Mouse (Mus musculus) megakaryocyte-erythroid progenitor cell, adult 5 weeks (primary cell): ENCODE data around the gene Cox5b. TPM values are rescaled to one million over a fixed set of nuclear protein-coding genes. Genes with fewer than 3 reads are reported as not detected.

Source experiments
- polyA plus RNA-seq: library from polyadenylated mRNA; stranded (reverse); fragments of >175 nt; gene quantifications from 2 replicates; pipeline ENCODE4 v1.2.3, GENCODE M21; 2012

The Cox5b gene
- polyA plus RNA-seq = 1,724 and 1,930 TPM in 2 replicates

GRCm38 (mm10) chr1:36691271-36692155, at the start of gene Cox5b:
Gene Cox5b, plus strand, starts transcription at chr1:36691449.

GRCm38 (mm10) chr1:36682620-36683355, 8.5 kb upstream of the Cox5b start, which contains the start of gene Fam178b:
Gene Fam178b, minus strand, starts transcription at chr1:36683183.

GRCm38 (mm10) chr1:36709854-36710280, 18.6 kb downstream of the Cox5b start, which contains the start of gene 4933424G06Rik:
Gene 4933424G06Rik, plus strand, starts transcription at chr1:36710149.

DNA sequence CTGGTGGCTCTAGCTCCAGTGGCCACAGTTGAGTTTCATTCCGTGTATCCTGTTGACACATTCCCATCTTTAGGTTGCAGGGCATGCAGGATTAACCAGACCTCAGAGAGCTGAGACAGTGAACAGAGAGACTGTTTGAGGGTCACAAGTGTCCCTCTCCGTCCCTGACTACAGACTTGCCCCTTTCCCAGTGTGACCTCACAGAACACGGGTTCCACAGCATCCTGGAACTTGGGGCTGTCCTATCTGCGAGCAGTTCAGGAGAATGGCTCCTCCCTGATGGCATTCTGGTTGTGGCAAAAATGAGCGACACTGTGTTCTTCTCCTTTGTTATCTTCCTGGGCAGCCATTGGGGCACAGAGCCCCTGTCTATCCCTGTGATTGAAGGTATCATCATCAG, 23.1 kb downstream of the Cox5b start, which contains the start of gene Actr1b:
Gene Actr1b (minus strand): TSS at position 112 of the 400 bp plus-strand sequence.

Other genes starting within 250 kb of the Cox5b start
- gene Lman2l, start 246.2 kb upstream of the Cox5b start, polyA plus RNA-seq = 10.3 and 14.2 TPM in 2 replicates
- 7.3 and 7.8 TPM in 2 replicates for gene Cnnm4, start 219.8 kb upstream of the Cox5b start, polyA plus RNA-seq
- gene Cnnm3, start 179.6 kb upstream of the Cox5b start, polyA plus RNA-seq = 28.4 and 38.0 TPM in 2 replicates
- 8.2 and 12.9 TPM in 2 replicates for gene Ankrd23, start 154.6 kb upstream of the Cox5b start, polyA plus RNA-seq
- not detected in 2 replicates for gene Gm42417, start 152.0 kb upstream of the Cox5b start, polyA plus RNA-seq
- gene Ankrd39, start 144.0 kb upstream of the Cox5b start, polyA plus RNA-seq = 10.8 and 13.6 TPM in 2 replicates
- gene Sema4c, start 133.1 kb upstream of the Cox5b start, polyA plus RNA-seq = 2.9 and 5.3 TPM in 2 replicates
- 0.23 and 0.65 TPM in 2 replicates for gene Fam178b, start 8.3 kb upstream of the Cox5b start, polyA plus RNA-seq
- gene 4933424G06Rik, start 18.7 kb downstream of the Cox5b start, polyA plus RNA-seq = not detected in 2 replicates
- 54.0 and 59.5 TPM in 2 replicates for gene Actr1b, start 23.0 kb downstream of the Cox5b start, polyA plus RNA-seq
- gene Zap70, start 70.3 kb downstream of the Cox5b start, polyA plus RNA-seq = 1.4 and 1.6 TPM in 2 replicates